Mouse (Mus musculus) c-Kit-negative CD71-positive TER-119-positive erythroid progenitor cells, embryonic 14.5 days (primary cell): ENCODE data around the gene Trmt10a.
"Not testable (repeated sequence)": the region's sequence is repeated elsewhere in the genome, so short reads cannot be mapped to it uniquely, and the experiment has no call there.

ENCODE experiments used
- DNase-seq: peaks from one replicate; pipeline ENCODE4 v3.0.0-alpha.2; 2013; ENCODE audit warnings: low read depth, low spot score

Trmt10a gene

DNA sequence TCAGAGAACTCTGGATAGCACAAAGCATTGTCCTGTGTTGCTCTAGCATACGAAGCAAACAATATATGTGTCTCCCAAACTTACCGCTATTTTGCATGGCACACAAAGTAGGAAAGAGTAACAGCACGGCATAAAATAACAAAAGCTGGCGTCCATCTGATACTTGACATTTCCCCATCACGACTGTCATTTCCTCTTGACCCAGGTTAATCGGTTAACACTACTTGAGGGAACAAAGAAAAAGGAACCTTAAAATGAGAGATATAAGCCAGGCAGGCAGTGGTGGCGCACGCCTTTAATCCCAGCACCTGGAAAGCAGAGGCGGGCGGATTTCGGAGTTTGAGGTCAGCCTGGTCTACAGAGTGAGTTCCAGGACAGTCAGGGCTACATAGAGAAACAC is 9.3 kb upstream of the Trmt10a start:
- DNase-seq, result no peak

DNA sequence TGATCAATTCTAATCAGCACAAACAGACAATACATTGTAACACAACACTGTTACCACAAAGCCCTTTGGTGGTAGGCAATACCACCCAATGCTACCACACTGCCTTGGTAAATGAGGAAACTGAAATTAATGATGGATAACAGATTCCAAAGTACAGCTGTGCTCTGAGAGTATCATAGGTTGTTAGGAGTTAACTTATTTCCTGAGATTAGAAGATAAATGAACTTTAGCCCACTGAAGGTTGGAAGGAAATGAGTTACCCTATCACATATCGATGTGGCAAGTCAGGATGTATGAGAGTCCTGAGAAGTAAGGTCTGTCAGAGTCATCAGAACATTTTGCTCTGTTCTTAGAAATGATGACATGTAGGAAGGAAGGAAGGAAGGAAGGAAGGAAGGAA is 8.7 kb upstream of the Trmt10a start:
- DNase-seq, result no peak

DNA sequence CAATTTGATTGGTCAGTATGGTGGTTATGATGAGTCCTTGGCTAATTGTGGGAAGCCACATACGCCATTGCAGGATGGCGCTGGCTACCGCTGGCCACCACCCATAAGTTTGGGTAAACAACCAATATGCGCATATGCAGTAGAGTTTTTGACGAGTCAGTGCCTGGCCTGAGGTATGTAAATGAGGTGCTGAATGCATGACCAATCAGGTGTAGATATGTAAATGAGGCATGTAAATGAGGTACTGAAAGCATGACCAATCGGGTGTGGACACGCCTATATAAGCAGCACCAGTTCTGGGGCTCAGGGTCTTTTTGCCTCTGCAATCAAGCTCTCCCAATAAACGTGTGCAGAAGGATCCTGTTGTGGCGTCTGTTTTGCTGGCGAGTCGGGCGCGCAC is 5.1 kb upstream of the Trmt10a start:
- not testable (repeated sequence) for DNase-seq

DNA sequence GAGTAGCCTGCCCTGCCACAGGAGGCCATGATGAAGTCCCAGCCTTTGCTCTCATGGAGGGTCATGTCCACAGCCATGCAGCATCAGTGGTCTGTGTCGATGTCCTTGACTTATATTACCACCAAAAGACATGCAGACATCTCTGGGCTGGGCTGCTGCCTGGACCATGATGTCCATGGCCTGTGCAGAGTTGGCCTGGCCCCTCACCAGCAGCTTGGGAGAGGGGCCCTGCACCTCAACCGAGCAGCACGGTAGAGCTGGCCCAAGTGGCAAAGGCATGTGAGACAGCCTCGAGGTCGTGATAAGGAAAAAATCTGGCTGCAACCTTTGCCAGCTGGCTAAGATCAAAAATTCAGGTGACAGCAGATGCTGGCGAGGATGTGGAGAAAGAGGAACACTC is 3.6 kb upstream of the Trmt10a start:
- no peak for DNase-seq

DNA sequence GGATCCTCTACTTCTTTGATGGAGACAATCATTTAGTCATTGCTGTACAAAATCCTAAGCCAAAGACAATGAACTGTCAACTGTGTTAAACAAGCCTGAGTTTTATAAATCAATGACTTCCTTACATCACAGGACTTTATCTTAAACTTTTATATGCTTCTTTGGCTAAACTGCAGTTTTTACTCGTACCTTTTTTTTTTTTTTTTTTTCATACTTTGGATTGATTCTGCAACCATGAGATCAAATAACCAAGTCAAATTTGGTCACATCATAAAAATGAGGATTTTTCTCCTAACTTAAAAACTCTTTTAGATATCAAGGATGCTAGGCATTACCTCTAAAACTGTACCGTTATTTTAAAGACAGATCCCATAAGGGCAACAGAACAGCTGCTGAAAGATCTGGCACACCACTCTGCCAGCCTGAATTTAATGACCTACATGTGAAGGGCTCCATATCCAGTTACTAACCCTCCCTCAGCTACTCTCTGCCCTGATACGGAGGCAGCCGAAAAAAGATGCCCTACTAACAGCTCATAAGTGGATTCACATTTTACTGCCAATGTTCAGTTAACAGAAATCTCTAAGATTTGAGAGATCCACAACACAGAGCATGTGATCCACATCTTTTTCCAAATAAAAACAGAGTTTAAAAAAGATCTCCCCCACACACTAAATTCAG is 1.1 kb upstream of the Trmt10a start:
- no peak for DNase-seq

DNA sequence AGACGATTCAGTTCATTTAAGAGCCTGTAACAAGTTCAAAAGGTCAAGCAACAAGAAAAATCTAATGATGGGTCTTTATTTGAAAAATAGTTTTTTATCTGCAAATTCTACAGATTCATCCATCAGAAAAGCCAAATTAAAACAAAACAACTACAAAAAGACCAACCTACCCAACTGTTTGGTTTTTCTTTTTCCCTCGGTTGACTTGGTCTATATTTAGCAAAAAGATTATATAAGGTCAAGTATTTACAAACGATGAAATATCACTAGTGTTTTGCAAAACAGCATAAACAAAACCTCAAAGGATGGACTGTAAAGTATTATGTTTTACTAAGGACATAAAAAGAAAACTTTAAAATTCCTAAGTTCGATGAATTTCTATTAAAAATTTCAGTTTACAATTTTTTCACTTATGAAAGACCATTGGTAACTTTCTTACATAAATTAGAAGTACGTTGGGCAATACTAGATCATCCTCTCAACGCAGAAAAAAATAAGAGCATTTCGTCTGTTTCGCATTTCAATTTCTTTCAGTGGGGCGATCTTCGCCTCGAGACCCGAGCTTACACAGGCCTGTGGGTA is 424 bp upstream of the Trmt10a start:
- no peak for DNase-seq

DNA sequence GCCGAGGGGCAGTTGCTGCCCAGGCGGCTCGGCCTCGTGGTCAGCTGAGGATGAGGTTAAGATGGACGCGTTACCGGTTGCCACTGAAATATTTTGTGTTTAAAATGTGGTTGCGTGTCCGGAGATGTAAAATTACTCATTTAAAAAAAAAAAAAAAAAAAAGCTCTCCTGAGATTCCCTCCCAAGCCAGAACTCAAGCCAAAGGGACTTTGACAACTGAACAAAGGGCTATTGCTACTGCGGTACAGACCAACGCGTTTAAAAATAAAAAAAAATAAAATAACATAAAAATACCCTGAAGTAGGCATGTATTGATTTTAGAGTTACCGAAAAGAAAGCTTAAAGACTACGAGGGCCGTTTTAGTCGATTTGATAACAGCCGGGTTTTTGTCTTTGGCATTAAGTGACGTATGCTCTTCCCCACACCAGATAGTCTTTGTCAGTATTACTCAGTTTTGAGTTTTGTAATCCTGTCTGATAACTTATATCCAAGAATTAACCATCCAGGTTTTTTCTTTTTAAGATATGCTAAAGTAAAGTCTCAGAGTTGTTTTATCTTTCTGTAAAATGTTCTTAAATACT is 903 bp downstream of the Trmt10a start:
- no peak for DNase-seq

DNA sequence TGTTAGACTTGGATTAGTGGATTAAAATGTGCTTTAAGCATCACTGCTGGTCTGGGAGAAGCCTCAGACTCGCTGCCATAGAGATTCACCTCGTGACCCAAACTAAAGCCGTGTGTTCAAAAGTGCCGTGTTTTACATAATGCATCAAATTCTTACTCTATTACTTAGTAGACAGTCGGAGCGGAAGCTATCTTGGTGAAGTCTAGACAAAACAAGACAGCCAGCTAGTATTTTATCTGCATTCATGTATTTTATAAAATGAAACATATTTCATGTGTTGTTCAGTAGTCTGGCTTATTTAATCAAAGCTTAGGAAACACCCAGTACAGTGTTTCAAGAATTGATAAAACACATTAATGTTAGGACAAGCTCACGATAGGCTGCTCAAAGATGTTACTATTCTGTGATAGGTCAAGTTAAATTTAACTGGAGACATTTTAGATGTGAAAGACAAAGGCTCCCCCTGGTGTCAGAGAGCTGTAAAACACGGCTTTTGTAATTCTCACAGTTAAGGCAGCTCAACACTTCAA is 1.5 kb downstream of the Trmt10a start, which contains the start of gene Mttp:
TSS of gene Mttp (minus strand) at position 327 of the 530 bp plus-strand sequence.
- peak; percentile 83 for DNase-seq

DNA sequence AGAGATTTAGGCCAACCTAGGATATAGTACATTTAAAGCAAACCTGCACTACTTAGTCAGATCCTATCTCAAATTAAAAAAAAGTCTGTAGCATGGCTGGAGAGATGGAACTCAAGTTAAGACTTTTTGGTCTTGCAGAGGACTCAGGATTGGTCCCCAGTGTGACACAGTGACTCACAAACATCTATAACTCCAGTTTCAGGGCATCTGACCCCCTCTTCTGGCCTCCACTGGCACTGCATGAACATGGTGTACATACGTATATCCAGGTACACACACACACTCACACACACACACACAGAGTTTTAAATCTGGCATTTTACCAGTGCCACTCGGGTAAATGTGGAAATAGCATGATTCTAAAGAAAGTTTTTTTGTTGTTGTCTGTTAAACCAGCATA is 5.6 kb downstream of the Trmt10a start:
- no peak for DNase-seq

DNA sequence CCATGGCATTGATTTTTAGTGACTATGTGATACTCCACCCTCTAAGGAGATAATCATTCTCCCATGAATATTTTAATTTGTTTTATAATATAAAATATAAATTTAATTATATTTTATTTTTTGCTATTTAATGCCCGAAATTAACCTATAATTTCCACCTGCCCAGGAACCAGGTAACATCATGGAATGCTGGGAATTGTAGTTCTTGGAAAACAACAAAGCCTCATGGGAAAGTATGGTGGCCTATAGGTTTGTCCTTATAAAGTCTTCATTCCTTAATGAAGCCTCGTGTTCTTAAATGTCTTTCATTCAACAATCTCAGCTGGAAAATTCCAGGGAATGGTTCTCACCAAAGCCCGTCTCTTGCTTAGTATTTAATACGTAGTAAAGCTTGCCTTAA is 11.8 kb downstream of the Trmt10a start:
- no peak for DNase-seq

DNA sequence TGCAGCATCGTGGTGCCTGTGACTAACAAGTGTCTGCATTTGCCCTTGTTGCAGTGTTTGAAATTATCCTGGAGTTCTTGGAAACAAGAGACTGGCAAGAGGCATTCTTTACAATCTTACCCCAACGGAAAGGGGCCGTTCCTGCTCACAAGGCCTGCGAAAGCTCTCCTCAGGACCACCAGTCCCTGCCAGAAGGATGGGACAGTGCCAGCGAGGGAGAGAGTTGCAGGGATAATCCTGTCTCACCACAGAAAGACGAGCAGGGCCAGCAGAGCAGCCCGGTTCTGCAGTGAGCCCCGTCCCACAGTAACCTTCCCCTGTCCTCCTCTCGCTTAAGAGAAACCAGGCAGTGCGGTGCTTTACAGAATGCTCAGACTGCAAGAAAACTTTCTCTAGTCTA is 13.4 kb downstream of the Trmt10a start:
- no peak for DNase-seq

DNA sequence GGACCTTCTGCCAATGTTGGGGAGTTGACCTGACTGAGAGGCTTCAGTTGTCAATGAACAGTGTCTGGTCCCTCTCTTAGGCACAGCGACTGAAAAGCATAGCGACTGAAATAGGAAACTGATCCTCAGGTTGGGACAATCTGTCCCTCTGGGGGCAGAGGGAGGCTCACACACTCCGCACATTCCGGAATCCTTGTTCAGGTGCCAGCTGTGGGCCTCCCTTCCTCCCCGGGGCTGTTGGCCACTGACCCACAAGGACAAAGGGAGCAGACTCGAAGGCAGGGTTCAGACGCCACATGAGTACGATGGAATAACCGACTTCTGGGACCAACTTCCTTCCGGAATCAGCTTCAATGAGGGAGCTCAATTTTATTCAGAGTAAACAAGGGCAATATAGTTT is 18.4 kb downstream of the Trmt10a start:
- DNase-seq, result no peak

DNA sequence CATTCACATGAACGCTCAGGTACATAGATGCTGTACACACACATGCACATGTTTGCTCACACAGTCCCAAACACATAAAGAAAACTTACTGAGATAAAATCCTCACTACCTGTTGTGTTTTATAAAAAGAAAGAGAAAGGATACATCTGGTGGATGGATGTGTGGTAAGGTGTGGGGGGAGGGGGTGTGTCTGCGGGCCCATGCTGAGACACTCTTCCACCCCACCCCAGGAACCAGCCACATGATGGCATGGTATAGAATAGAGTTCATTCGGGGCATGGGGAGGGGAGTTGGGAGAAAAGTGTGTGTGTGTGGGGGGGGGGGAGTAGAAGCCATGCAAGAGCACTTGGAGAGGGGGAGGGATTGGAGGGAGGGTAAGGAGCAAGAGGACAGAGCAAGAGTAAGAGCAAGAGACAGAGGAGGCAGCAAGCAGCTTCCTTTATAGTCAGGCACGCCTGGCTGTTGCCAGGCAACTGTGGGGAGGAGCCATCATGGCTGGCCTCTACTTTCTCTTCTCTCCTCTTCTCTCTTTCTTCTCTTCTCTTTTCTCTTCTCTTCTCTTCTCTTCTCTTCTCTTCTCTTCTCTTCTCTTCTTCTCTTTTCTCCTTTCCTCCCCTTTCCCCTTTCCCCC is 19.4 kb downstream of the Trmt10a start:
- DNase-seq, result no peak

DNA sequence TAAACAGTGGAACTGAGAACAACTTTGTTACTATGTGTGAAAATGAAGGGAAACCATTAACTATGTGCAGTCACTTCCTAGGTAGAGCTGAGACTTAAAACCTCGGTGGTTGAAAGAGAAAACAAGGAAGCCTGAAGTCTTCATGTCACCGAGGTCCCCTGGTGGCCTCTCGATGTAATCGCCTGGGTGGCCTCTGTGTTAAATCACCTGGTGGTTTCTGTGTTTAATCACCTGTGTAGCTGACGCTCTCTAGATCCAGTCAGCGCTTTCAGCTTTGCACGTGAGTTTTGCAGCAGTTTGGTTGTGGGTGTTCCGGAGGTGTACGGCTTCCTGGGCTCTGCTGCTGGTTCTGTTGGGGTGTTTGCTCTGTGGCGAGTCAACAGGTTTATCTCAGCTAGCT is 30.0 kb downstream of the Trmt10a start:
- no peak for DNase-seq

DNA sequence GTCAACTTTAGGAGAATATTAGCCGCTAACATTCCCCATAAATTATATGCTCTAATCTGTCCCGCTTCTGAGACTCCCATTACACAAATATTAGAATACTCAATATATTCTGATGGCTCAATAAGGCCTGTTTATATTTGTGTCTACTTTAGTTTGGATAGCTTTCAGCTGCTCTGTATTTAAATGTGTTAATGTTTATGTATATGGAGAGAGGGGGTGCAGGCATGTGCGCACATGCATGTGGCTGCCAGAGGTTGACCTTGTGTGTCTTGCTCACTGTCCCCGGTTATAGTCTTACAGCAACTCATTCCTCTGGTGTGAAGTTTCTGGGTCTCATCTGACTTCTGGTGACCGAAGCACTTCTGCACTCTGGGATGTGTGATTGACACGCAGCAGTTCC is 32.3 kb downstream of the Trmt10a start:
- no peak for DNase-seq

DNA sequence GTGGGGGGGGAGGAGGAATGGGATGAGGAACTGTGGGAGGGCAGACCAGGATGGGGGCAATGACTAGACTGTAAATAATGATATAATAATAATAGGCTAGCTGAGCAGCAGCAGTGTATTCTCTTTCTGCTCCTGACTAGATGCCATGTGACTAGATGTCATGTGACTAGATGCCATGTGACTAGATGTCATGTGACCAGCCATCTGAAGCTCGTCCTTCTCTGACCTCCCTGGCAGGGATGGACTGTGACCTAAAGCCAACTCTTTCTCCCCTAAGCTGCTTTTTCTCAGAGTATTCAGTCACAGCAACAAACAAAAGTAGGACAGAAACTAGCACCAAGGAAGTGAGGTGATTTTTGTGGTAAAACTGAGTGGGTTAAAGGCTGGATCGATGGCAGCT is 38.8 kb downstream of the Trmt10a start:
- no peak for DNase-seq

DNA sequence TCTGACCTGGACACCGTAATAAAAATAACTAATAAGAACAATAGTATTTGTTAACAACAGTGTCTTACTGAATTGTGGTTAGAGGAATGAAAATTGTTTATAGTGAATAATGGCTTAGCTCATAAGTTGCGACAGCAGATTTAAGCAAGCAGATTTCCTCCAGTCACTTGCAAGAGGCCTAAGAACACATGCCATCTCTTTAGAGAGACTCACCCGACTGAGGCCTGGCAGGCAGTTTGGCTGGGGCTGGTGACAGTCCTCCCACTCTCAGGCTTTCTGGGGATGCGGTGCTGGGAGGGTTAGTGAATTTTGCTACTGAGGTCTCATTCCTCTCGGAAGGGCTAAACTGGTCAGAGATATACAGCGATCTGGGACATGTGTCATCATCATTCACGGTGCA is 40.1 kb downstream of the Trmt10a start:
- no peak for DNase-seq

DNA sequence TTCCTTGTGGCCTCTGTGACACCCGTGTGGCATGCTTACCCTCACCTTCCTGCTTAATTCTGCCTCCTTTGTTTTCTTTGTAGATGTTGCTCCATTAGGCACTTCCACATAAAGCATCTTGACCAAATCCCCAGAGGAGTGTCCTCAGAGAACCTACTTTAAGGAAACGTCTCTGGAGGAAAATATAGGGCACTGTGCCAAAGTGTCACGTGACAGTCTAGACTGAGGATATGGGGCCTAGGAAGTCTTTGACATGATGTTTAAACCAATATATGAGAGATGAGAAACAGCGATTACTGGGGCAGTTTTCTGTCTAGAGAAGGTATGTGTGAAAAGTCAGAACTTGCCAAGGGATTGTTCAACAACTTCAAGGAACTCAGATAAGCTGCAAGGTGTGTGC is 42.0 kb downstream of the Trmt10a start:
- DNase-seq, result no peak

DNA sequence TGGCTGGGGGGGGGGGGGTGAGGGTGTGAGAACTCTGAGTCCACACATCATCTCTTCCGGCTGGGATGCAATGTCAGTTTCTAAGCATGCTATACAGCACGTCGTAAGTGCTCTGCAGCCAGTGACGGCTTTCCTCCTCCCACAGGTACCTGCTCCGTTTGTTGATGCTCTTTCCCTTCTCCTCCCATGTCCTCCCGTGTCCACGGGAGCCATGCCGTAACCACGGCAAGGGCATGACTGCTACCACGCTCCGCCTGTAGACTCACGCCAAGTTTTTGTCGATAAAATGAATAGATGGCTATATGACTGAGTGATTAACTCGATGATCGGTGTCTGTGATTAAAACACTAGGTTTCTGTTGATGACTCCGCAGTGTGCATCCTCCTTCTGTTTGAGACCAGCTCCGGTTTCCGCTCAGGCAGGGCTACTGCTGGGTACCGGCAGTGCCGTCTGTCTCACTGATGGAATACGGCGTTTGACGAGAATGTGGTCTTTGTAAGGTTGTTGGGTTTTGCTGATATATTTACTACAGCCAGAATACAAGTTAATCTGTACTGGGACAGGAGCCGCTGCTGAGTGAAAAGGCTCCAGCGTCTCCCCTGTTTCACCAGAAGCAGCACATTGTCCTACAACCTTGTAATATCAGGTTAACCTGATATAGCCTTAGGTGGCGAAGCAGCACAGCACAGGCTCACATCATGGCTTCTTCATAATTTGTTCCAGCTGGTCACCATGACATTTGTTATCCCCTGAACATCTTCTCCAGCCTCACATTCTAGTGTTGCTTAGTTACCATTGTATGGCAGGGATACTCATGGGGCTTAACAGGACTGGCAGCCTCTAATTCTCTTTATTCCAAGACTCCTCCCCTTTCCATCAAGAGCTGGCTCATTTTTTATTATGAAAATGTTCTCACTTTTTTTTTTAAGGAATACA is 43.0 kb downstream of the Trmt10a start:
- no peak for DNase-seq

DNA sequence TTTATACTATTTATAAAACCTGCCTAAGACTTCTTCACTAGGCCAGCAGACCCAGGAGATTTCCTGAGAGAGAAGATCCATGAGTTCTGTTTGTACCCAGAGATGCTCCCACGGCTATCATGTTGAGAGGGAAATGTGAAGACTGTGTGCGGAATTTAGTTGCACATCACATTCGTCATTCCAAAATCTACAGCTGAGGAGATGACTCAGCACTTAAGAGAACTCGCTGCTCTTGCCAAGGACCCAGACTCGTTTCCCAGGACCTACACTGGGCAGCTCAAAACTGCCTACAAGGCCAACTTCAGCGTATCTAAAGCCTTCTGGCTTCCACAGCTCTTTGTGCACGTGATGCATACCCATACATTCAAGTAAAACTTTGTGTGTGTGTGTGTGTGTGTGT is 49.0 kb downstream of the Trmt10a start:
- DNase-seq, result no peak

DNA sequence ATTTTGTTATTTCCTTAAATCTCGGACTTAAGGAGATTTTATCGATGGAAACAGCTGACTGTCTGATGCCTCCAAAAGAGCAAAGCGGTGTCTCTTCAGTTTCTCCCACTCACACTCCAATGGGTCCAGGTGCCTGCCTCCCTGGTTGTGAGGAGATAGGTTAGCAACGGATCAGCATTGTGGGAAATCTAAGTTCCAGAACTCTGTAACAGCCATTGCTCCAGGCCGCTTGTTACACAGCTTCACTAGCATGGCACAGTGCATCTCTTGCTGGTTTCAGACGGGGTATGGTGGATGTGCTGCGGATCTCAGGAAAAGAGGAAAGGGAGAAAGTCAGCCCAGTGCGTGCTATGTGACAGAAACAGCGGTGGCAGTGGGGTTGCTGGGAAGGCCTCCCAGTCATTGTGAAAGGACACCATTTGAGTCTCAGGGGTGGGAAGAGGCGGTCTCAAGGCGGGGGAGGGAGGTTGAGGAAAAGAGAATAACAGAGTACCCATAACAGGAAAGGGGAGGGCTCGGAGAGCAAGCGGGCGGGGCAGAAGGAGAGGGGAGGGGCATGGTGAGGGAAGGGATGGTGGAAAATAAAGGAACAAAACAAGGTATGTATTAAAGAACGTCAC is 50.5 kb downstream of the Trmt10a start, which contains the start of gene 4930579F01Rik:
TSS of gene 4930579F01Rik (minus strand) at position 143 of the 620 bp plus-strand sequence.
- no peak for DNase-seq
